Mouse (Mus musculus): ENCODE data around the gene Stat5b.

Stat5b gene

DNA sequence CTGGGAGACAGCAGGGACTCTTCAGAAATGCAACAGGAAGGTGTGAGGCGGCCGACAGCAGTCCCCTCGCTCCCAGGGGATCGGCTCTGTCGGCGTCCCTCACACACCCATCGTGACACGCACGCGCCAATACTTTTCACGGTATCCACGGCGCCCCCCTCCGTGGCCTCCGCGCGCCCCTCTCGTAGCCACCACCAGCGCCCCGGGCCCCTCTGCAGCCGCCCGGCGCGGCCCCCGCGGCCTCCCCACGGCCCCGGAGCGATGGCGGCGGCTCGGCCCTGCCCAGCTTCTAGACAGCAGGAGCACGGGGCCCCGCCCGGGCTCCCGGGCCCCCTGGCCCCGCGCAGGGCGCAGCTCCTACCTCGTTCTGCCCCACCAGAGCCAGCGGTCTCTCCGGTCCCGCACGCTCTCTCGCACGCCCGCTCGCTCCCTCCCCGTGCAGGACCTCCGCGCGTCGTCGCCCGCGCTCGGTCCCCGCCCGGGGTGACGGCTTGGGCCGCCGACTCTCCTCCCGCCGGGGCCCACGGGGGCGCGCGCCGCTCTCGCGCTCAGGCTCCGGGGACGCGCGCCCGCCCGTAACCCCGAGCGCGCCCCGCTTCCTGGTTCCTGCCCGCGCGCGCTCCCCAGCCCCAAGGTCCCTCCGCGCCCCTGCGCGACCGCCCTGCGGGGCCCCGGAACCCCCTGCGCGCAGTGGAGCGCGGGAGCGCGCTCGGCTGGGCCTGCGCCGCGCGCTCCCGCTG lies at the start of gene Stat5b:
Stat5b (minus strand) TSS at position 687 of the 740 bp plus-strand sequence.
- DNase-seq, result peak; percentile 85

DNA sequence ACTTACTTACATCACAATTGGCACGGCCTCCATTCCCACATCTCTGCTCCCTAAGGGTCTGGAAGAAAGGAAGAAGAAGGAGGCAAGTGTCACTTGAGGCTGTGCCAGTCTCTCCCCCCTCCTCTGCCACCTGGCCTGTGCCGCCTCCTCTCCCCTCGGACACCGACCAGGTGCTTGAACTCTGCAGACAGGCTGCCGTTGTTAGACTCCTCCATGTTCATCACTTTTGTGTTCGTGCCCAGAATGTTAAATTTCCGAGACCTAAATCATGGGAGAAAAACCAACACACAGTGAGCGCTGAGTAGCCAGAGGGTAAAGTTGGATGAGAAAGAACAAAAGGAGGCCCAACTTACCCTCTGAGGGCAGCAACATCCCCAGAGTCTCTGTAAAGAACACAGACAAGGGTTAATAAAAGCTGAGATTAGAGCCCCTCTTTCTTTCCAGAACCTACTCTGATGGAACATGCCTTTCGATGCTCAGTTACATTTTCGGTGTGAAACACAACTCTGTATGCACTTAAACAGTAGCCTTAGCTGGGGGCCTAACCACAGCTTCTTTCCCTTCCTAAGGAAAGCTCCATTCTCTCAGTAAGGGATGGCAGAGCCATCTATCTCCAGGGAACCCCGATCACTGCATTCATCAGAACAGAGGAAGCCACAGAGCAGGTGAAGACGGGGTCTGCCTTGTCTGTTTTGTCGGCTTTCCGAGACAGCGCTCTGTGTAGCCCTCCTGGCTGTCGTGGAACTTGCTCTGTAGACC lies 48.1 kb upstream of the Stat5b start:
- no peak for DNase-seq

DNA sequence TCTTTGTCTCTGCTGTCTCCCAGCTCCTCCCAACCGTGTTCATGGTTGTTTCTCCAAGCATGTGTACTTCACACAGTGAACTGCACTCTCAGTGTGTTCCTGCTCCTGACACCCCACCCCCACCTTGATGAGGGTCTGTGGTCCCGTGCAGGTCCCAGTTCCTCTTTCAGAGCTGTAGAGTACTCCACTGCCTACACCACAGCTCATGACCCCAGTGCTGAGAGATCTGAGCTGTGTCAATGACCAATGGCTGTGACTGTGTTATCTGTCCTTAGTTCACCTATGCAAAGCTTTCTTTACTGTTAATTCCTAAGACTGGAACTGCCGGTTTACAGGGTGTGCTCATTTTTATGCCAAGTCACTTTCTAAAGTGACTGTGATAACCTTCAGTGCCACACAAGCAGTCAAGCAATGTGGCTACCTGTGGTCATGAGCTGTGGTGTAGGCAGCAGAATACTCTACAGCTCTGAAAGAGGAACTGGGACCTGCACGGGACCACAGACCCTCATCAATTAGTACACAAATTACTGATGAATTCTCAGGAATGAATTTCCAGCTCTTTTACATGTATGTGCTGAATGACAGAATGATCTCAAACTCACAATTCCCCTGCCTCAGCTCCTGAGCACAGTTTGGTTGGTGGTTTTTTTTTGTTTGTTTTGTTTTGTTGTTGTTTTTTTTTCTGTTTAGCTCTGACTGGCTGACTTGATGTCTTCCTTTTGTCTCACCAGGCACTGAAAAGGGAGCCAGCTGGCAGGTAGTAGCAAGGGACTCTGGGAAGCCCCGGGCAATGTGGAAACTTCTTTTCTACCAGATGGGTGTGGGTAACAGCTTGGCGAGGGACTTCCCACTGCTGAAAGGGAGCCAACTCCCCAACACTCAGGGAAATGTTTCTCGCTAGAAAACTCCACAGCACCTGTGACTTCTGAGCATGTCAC lies 47.0 kb upstream of the Stat5b start:
- no peak for DNase-seq

DNA sequence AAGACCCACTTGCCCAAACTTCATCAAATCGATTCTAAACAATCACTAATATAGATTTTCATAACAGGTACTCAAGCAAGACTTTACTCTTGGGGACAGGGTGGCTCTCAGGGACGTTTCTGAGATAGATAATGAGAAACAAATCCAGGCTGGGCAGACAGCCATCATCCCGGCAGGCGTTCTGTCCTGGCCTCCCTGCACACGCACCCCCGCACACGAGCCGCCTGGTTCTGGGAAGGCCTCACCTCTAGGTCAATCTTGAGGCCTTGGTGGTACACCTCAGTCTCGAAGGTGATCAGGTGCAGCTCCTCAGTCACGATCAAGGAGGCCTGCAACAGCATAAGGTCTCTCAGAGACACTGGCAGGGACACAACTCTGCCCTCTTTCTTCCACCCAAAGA lies 45.6 kb upstream of the Stat5b start:
- DNase-seq, result no peak

DNA sequence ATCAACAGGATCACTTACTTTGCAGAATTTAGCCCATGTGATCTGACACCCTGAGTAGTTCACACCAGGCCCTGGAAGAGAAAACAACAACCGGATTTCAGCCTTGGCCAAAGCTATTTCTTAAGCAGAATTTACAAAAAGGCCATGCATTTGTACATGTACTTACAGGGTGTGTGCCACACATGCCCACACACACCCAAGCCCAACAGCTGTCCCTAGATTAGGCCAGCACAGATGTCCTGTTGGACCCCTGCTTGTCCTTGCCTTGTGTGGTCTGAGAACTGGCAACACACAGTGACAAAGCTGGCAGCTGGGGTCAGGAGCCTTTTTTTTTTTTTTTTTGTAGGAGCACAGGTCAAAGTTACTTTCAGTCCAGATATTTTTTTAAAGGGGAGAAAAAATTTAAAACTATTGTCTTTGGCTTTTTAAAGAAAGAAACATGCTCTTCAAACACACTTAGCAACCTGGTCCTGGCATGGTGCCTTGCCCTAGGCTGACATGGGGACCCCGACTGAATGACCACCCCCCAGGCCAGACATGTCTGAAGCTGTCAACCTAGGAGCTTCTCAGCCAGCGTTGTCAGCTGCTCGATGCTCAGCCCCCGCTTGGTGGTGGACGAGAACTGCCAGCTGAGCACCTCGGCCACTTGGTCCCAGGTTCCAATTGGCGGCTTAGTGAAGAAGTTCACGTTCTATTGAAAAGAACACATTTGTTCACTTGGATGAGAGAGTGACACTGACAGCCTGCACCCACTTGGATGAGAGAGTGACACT lies 43.8 kb upstream of the Stat5b start:
- DNase-seq, result no peak

DNA sequence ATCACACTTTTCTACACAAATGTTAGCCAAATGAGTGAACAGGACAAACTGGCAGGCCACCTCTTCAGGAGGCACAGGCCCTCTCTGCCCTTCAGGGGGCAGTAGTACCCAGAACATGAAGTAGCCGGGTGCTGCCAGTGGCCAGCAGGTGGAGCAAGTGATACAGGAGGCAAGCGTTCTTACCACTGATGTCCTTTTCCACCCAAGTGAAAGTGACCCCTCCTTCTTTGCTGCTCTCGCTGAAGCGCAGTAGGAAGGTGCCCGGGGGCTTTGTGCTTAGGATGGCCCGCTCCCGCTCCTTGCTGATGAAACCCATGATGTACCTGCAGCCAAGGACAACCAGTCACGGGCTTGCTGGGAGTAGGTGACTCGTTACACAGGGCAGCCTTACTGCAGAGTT lies 43.0 kb upstream of the Stat5b start:
- peak; percentile 90 for DNase-seq

DNA sequence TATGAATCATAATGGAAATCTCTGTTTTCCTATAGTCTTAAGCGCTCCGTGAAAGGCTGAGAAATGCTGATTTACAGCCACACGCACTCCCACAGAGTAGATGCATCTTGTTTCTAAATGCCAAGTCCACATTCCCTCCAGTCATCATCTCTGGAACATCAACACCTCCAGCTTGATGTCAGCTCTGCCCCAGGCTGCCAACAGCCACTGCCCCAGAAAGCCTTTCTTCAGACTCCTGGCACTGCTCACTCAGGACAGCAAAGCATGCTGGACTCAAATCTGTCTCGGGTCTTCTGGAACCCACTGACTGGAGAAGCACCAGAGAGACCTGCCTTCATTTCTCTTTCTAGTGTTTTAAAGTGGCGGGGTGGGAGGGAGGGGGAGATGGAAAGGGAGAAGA lies 41.9 kb upstream of the Stat5b start:
- no peak for DNase-seq

DNA sequence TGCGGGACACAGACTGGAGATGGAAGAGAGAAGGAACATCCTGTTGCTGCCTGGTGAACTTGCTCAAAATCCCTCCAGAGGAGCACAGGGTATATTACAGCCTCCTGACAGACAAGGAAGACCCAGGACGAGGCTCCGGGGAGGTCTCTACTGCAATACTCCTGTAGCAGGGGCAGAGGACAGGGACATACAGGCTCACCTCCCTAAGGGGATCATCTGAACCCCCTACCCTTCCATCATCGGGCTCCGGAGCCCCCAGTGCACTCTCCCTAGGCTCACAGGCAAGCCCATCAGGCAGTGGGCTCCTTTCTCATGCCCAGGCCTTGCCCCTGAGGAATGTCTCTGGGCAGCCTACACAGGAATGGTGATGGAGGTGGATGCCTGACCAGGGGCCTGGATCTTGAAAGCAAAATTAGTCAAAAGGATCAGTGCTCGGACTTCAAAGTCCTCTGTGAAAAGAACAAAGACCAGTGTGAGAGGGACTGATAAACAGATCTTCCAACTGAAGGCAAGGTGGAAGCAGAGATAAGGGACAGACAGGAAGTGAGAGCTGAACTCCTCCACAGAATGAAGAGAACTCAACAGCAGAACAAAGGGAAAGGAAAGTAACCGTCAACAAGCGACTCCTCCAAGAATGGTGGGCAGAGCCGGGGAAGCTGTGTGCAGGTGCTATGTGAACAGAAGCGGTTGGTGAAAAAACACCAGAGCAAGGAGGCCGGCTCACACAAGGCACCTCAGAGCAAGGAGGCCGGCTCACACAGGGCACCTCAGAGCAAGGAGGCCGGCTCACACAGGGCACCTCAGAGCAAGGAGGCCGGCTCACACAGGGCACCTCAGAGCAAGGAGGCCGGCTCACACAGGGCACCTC lies 41.0 kb upstream of the Stat5b start:
- no peak for DNase-seq

DNA sequence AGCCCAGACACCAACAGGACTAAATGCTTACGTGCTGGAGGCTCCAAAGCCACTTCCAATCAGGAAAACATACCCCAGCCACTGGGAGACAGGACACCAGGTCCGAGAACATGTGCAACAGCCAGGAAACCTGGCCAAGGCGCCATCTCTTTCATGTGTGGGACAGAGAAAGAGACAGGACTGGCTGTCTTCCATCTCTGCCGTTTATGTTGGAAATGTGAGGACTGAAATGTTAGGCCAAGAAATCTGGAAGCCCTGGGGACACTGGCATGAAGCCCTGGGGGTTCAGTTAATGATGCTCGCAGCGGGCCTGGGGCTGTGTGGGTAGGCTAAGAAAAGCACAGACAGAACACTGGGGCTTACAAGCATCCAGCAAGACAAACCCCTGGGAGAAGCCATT lies 40.0 kb upstream of the Stat5b start:
- no peak for DNase-seq

DNA sequence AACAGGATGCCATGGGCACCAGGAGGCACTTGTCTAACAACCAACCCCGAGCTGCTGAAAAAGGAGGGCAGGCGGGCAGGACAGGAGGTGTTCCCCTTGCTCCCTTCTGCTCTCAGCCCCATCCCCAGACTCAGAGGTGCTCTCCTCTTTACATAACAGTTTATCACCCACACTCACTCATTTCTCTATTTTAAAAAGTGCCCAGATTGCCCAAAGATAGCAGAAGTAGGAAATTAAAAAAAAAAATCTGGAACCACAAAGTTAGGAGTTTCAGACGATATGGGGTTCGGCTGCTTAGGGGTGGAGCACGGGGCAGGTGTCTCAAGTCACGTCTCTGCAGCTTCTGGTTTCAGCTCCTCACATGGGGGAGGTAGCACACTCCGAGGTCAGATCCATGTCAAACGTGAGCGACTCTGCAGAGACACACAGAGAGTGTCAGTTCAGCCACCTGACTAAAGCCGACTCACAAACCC lies 37.9 kb upstream of the Stat5b start:
- DNase-seq, result no peak

DNA sequence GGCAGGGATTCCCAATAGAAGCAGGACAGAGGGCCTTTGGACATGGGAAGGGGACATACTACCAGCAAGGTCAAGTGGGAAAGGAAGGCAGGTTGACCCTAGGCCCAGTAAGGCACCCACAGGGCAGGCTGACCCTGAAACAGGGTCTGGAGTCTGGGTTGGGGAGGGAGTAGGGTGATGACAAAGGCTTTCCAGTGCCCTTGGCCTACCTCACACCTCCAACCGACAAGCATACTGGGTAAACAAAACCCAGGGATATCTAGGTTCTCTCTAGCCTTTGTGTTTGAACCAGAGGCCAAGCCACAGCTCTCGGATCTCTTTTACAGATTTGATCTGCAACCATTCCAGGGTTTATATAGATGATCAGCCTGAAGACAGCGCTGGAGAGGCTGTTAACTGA lies 37.2 kb upstream of the Stat5b start:
- no peak for DNase-seq

DNA sequence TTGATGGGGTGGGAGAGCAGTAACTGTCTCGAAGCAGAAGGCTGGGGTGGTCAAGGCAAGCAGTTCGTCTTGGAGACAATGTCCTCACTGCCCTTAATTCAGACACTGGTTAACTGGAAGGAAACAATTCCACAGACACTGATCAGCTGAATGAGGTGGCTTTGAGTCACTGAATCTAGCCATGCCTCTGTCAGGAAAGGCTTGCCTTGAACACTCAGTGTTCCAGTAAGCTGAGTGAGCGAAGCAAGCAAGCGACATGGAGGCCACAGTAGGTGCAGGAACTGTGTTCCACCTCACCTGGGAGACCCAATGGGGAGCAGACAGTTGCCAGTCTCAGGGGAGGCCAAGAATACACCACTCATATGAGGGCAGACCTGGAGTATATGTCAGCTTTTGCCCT lies 36.7 kb upstream of the Stat5b start:
- DNase-seq, result no peak

DNA sequence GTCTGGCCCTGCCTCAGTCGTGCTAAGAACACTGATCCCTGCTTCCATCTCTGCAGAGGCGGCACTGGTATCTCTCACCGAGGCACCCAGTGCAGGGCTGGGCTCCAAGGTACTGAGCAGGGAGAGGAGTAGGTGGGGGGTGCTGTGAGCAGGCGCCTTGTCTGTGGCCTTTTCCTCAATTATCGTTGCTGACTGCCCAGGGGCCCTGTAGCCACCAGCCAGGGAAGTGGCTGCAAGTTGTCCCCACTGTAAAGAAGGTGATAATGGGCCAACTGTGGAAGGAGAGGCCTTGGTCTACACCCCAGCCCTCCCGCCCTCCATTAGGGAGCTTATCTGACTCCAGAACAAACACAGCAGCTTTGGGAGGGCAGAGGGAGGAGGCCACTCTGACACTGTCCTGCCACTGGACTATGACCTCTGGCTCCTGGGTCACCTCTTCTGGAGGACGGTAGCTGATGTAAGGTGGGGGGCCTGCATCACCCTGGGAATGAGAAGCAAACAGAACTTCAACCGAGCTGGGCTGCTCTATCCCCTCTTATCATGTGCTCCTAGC lies 35.7 kb upstream of the Stat5b start:
- DNase-seq, result no peak

DNA sequence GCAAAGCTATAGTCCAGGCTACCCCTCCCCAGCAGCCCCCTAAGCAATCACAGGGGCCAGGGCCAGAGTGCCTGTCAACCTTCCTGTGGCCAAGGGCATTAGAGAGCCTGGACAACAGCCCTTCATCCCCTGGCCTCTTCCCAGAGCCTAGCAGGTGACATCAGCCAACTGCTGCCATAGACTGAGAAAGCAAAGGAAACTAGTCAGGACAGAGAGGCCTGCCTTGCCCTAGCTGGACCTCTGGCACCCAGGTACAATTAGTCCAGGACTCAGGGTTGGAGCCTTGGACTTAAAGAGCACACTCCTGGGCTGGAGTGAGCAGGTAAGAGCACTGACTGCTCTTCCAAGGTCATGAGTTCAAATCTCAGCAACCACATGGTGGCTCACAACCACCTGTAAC lies 34.9 kb upstream of the Stat5b start:
- DNase-seq, result no peak

DNA sequence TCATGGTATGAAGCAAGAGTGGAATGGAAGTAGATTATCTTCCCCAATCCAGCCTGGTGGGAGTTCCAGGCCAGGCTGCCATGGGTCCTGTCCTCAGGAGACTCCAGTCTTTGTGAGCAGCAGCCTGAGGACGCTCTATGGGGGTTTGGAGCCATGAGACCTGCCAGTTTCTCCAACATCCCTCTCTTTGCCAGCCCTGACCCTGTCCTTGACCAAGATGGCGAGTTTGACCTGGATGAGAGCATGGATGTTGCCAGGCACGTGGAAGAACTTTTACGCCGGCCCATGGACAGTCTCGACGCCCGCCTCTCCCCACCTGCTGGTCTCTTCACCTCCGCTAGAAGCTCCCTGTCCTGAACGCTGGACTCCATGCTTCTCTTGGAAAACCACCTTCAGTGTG lies 33.1 kb upstream of the Stat5b start:
- no peak for DNase-seq

DNA sequence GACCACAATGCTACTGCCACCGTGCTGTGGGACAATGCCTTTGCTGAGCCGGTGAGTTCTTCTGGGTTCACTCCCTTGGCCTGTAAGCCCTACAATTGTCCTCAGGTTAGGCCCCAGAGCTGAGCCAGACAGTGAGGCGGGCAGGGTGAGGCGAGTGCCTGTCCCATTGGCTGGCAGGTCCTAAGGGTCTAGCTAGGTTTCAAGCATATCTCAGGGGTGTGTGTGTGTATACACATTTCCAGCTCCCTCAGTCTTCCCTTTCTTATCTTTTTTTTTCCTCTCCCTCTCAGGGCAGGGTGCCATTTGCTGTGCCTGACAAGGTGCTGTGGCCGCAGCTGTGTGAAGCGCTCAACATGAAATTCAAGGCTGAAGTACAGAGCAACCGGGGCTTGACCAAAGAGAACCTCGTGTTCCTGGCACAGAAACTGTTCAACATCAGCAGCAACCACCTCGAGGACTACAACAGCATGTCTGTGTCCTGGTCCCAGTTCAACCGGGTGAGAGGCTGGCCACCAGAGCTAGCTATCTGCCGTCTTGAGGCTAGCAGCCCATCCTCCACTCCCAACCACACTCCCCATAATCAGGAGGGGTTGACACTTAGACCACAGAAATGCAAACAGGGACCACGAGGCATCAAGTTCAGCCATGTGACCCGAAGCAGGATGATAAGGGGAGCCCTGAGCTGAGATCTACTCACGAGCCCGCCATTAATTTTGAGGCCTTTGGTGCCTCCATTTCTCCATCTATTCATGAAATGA lies 29.0 kb upstream of the Stat5b start:
- no peak for DNase-seq

DNA sequence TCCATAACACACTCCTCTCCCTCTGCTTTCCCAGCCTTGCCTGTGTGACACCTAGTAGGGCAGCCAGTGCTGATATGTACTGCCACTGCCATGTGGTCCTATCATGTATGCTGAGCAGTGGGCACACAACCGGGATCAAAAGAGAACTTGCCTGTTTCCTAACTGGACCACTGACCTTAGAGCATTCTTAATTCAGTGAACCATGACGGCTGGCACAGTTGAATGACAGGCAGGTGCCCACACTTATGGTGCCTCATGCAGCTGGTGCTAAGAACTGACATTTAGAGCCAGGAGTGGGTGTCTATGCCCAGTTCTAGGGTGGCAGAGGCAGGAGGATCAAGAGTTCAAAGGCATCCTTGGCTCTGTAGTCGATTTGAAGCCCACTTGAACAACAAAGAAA lies 25.2 kb upstream of the Stat5b start:
- peak; percentile 42 for DNase-seq

DNA sequence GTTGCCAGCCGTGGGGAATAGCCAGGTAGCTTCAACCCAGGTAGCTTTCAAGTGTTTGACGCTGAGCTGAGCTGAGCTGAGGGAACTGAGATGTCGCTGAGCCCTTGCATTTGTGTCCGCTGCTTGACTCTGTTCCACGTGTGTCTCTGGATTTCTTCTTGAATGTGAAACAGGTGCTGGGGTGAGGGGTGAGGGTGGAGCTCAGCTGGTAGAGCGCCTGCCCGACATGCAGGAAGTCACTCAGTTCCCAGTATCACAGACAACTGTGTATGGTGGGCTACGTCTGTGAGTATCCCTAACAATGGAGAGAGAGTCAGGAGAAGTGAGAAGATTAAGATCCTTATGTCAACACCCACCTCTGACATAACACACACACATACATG lies 20.4 kb upstream of the Stat5b start:
- DNase-seq, result no peak

DNA sequence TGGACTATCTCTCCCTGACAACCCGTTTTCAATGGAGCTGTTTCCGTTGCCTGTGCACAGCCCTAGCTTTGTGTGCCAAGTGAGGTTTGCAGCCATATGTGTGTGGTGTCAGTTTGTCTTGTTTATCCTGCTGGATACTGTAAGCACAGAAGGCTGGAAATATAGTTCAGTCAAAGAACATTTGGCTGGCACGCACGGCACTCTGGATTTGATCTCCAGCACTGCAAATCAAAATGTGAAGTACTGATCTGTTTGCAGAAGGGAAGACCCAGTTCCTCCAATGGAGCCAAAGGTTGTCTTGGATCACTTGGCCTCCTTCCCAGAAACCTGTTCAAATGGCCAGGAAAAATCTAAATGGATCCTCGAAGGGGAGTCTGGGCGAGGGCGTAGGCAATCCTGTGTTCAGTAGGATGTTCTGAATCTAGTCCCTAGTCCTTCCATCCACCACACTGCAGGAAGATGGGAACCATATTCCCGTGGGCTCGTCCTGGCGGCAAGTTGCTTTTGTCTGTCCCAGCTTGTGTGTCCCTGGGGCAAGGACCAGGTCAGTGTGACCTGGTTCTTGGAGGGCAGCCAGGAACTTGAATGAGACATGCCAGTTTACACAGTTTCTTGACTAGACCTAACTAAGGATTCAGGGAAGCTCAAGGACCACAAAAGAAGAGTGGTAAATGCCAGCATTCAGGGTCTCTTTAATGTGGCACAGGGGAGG lies 19.9 kb upstream of the Stat5b start:
- DNase-seq, result peak; percentile 77

DNA sequence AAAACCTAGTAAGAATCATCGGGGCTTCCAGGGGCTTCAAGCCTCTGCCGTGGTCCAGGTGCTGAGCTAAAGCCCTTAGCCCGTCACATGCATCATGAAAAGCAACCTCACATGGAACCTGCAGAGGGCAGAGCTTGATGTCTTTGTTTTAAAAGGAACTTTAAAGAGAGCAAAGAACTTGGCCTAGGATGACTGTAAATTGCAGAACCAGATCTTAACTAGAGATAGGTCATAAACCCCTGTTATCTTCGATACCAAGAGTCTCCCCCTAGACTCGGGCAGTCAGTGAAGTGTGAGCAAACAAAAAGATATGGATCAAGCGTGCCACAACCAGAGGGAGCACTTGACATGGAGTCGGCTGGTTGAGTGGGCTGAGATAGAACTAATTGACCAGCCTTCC lies 15.1 kb upstream of the Stat5b start:
- no peak for DNase-seq
